Mouse (Mus musculus) stomach, postnatal 0 days (tissue): Measurements from ENCODE around the gene Zscan5b. TPM values are rescaled to one million over a fixed set of nuclear protein-coding genes. Genes with fewer than 3 reads are reported as not detected.
"Not testable (repeated sequence)": the region's sequence is repeated elsewhere in the genome, so short reads cannot be mapped to it uniquely, and the experiment has no call there.

ENCODE experiments used
- ATAC-seq: fragments of 200-750 bp; cut with Nextera tagmentation; 2 replicates; pipeline ENCODE4 v1.8.0; 2017; ENCODE audit not compliant: low FRiP score, low TSS enrichment
- DNase-seq: peaks from one replicate; pipeline ENCODE4 v3.0.0-alpha.2; 2016; ENCODE audit warnings: low spot score
- H3K27ac ChIP-seq: fragments of 300-500 bp; sonication (generic); replicated peaks from 2 replicates; pipeline ENCODE4 v1.5.1; 2014; ENCODE audit warnings: mild to moderate bottlenecking, control low read depth
- H3K27me3 ChIP-seq: fragments of 300-500 bp; sonication (generic); 2 replicates; pipeline ENCODE4 v1.6.1; 2014; ENCODE audit warnings: low read length; ENCODE audit not compliant: control insufficient read depth, insufficient read depth
- H3K36me3 ChIP-seq: fragments of 300-500 bp; sonication (generic); 2 replicates; pipeline ENCODE4 v1.6.1; 2014; ENCODE audit warnings: low read length, mixed read lengths; ENCODE audit not compliant: control insufficient read depth, insufficient read depth
- H3K4me1 ChIP-seq: fragments of 300-500 bp; sonication (generic); replicated peaks from 2 replicates; pipeline ENCODE4 v1.6.1; 2014; ENCODE audit warnings: antibody characterized with exemption; ENCODE audit not compliant: control insufficient read depth, insufficient read depth
- H3K4me2 ChIP-seq: fragments of 300-500 bp; sonication (generic); replicated peaks from 2 replicates; pipeline ENCODE4 v1.6.1; 2014; ENCODE audit warnings: low read depth, mild to moderate bottlenecking, control low read depth, moderate library complexity
- H3K4me3 ChIP-seq: fragments of 300-500 bp; sonication (generic); 2 replicates; pipeline ENCODE4 v1.5.1; 2014; ENCODE audit warnings: low read depth, low read length, control low read depth
- H3K9ac ChIP-seq: fragments of 300-500 bp; sonication (generic); 2 replicates; pipeline ENCODE4 v1.6.1; 2014; ENCODE audit warnings: mild to moderate bottlenecking, low read length, control low read depth, mixed read lengths
- H3K9me3 ChIP-seq: fragments of 300-500 bp; sonication (generic); 2 replicates; pipeline ENCODE4 v1.6.1; 2016; ENCODE audit warnings: low read length; ENCODE audit not compliant: control insufficient read depth
- CTCF ChIP-seq: IDR thresholded peaks from 2 replicates; pipeline ENCODE4 v1.5.1; 2016; ENCODE audit warnings: antibody characterized with exemption, low read depth, mild to moderate bottlenecking, moderate library complexity
- EP300 ChIP-seq: optimal IDR thresholded peaks from 2 replicates; pipeline ENCODE3; 2016; ENCODE audit warnings: antibody characterized with exemption
- WGBS: fragments of 180-500 bp; shearing (Covaris S2); extraction: QIAGEN DNeasy Blood & Tissue Kit; methylation state at CpG from one replicate; pipeline ENCODE4 v1.1.7; 2014; 5-methylcytosine and 5-hydroxymethylcytosine counted together
- polyA plus RNA-seq: library from polyadenylated mRNA; unstranded; fragments of >200 nt; fragmentation: Nextera tagmentation; extraction: Ambion mirVana; gene quantifications from 2 replicates; pipeline ENCODE4 v1.2.1, GENCODE M21; 2015

Gene Zscan5b
- polyA plus RNA-seq = not detected in 2 replicates

DNA sequence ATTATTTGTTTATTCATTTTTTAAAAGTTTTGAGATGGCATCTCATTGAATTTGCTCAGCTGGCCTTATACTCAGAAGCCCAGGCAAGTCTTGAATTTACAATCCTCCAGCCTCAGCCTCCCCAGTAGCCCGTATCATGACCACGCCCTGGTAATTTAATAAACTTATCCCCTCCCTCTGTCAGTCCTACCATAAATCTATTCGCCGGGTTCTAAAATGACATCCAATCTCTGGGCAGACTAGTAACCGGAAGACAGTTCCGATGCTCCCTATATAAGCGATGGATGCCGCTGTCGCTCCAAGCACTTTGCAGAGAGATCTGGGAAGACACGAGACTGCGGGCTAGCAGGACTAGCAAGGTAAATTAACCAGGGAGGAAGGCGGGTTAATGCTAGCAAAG, at the start of gene Zscan5b:
Zscan5b (plus strand) TSS at position 301 of the 400 bp plus-strand sequence.
- ATAC-seq = no peak
- DNase-seq = no peak
- Histone ChIP-seq H3K9me3 (no peaks in the 10 kb centered on the region), H3K4me2 (no peak within 1 kb of the TSS), H3K9ac (no peak within 1 kb of the TSS), H3K36me3 (no peaks in the 10 kb centered on the region), H3K27ac (no peak within 1 kb of the TSS), H3K4me3 (no peak within 1 kb of the TSS), H3K4me1 (no peaks in the 10 kb centered on the region), H3K27me3 (no peaks in the 10 kb centered on the region)
- TF ChIP-seq CTCF (no peak), EP300 (no peak)
- WGBS = 91% methylated on average over 12 of the region's 12 CpGs

DNA sequence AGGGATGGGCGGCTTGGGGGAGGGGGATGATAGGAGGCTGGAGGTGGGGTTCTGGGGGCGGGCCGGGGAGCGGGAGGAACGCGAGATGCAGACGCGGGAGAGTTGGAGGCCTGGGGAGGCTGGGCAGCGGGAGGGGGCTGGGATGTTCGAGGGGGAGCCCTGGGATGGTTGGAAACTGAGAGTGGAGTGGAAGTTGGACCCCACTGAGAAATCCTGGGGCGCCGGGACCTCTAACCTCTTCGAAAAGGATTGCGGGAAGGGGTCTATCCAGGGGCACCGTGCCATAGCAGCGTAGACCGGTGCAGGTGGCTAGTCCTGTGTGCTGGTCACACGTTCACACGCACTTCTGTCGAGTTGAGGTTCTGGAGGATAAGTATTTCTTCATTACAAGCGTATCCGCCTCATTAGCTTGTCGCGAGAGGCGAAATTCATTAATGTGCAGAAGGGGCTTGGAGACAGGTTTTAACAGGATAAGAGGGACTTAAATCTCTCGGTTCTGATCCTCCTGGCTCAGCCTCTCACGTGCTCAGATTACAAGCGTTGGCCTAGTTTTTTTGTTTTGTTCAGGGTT, 49.3 kb upstream of the Zscan5b start:
- H3K36me3 ChIP-seq = no peaks in the 10 kb centered on the region
- under 1% methylated on average over 26 of the region's 28 CpGs for WGBS
- H3K27ac ChIP-seq = peak overlapping the region; percentile 61
- H3K4me3 ChIP-seq = peak overlapping the region; percentile 49
- DNase-seq (no peak), ATAC-seq (peak; percentile 16; the same call in 1 of the 2 replicates)
- H3K27me3 ChIP-seq = no peaks in the 10 kb centered on the region
- H3K9me3 ChIP-seq = no peaks in the 10 kb centered on the region
- peak overlapping the region; percentile 59 for H3K9ac ChIP-seq
- H3K4me2 ChIP-seq = peak overlapping the region; percentile 79
- TF ChIP-seq CTCF (no peak), EP300 (no peak)
- no peaks in the 10 kb centered on the region for H3K4me1 ChIP-seq

DNA sequence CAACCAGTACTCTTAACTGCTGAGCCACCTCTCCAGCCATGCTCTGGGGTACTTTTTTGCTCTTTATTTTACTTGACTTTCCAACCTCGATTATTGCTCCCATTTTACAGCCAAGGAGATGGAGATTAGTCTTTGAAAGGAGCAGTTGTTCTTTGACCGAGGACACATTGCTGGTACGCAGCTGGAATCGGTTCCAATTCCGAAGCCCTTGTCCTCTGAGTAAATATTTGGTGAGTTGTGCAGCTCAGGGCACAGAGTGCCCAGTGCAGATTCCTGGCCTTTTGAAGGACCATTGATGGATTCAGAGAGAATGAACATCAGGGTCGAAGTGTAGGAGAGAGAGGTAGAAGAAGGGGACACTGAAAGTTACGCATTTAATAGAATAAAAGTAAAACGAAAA, 48.2 kb upstream of the Zscan5b start:
- H3K27me3 ChIP-seq = no peaks in the 10 kb centered on the region
- ATAC-seq (no peak), DNase-seq (no peak)
- H3K9me3 ChIP-seq = no peaks in the 10 kb centered on the region
- no peak overlapping the region for H3K9ac ChIP-seq
- TF ChIP-seq CTCF = no peak
- H3K27ac ChIP-seq = no peak overlapping the region
- no peaks in the 10 kb centered on the region for H3K4me1 ChIP-seq
- H3K4me3 ChIP-seq = no peak overlapping the region
- WGBS = 74% methylated on average over 8 of the region's 8 CpGs
- no peaks in the 10 kb centered on the region for H3K36me3 ChIP-seq
- H3K4me2 ChIP-seq = no peak overlapping the region

DNA sequence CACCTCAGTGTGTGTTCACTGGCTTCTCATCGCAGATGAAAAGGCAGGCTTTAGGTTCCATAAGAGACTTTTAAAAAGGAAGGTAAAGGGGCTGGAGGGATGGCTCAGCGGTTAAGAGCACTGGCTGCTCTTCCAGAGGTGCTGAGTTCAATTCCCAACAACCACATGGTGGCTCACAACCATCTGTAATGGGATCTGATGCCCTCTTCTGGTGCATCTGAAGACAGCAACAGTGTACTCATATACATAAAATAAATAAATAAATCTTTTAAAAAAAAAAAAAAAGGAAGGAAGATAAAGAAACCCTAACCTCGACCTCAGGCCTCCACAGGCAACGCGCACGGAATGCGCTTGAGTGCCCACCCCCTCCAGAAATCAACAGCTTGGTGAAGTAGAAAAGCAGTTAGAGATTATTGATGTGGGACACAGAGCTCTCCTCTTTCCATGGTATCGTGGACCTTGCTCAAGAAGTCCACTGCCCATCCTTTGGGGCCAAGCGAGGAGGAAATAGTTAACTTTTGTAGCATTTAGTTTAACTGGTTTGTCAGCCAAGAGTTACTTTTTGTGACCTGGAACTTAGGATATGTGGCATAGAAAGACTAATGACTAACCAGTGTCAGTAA, 47.6 kb upstream of the Zscan5b start:
- 83% methylated on average over 9 of the region's 9 CpGs for WGBS
- DNase-seq, H3K9ac ChIP-seq, H3K4me3 ChIP-seq, H3K27ac ChIP-seq, H3K27me3 ChIP-seq, H3K4me2 ChIP-seq, H3K9me3 ChIP-seq, H3K36me3 ChIP-seq, ATAC-seq, H3K4me1 ChIP-seq: not testable (repeated sequence)
- peak; percentile 50 for TF ChIP-seq CTCF

DNA sequence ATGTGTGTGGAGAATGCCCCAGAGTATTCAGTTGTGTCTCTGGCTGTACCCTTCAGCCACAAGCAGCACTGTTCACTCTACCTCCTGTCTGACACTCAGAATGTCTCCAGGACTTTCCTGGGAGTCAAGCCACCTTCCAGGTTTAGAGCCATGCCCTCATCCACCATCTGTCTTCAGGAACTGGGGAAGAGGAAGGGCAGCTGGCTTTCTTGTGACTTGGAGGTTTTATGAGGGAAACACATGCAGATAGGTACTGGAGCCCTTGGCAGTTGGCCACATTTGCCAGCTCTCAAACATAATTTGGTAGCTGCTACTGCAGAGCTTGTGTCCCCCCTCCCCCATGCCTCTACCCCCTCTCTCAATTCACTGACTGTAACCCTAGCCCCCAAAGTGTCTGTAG, 43.1 kb upstream of the Zscan5b start:
- no peak overlapping the region for H3K4me2 ChIP-seq
- TF ChIP-seq CTCF (no peak), EP300 (no peak)

DNA sequence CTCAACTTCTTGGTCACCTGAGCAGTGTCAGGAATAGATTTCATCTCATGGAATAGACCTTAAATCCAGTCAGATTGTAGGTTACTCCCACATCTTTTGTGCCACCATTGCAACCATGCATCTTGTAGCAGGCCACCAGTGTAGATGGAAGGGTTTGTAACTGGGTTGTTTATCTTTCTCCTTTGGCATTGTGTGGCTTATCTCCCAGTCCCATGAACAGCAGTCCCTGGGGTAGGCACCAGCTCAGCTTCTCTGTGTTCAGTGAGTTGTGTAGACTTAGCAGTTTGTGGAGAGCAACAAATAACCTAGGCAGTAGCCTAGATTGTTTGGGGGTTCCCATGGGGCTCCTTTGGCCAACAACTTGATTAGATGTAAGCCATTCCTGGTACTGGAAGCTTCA, 39.2 kb upstream of the Zscan5b start:
- H3K9ac ChIP-seq = no peak overlapping the region
- TF ChIP-seq CTCF = no peak
- TF ChIP-seq EP300 = no peak
- no peak overlapping the region for H3K27ac ChIP-seq
- DNase-seq (no peak), ATAC-seq (no peak)
- H3K36me3 ChIP-seq = peaks cover 5% of the 10 kb centered on the region; the same call in 1 of the 2 replicates
- H3K4me3 ChIP-seq = no peak overlapping the region
- H3K9me3 ChIP-seq = no peaks in the 10 kb centered on the region
- H3K27me3 ChIP-seq = no peaks in the 10 kb centered on the region
- no peak overlapping the region for H3K4me2 ChIP-seq
- H3K4me1 ChIP-seq = no peaks in the 10 kb centered on the region

More for the DNA sequence above, 43.1 kb upstream of the Zscan5b start:
- Histone ChIP-seq H3K9ac (no peak overlapping the region), H3K27ac (no peak overlapping the region), H3K4me1 (no peaks in the 10 kb centered on the region), H3K27me3 (no peaks in the 10 kb centered on the region), H3K9me3 (no peaks in the 10 kb centered on the region), H3K4me3 (no peak overlapping the region), H3K36me3 (no peaks in the 10 kb centered on the region)
- DNase-seq (no peak), ATAC-seq (no peak)
